Mouse (Mus musculus): Measurements from ENCODE around the gene Fam114a2. TPM values are rescaled to one million over a fixed set of nuclear protein-coding genes. Genes with fewer than 3 reads are reported as not detected.

Gene Fam114a2
- polyA plus RNA-seq, 1 experiment, result 0.27 TPM

DNA sequence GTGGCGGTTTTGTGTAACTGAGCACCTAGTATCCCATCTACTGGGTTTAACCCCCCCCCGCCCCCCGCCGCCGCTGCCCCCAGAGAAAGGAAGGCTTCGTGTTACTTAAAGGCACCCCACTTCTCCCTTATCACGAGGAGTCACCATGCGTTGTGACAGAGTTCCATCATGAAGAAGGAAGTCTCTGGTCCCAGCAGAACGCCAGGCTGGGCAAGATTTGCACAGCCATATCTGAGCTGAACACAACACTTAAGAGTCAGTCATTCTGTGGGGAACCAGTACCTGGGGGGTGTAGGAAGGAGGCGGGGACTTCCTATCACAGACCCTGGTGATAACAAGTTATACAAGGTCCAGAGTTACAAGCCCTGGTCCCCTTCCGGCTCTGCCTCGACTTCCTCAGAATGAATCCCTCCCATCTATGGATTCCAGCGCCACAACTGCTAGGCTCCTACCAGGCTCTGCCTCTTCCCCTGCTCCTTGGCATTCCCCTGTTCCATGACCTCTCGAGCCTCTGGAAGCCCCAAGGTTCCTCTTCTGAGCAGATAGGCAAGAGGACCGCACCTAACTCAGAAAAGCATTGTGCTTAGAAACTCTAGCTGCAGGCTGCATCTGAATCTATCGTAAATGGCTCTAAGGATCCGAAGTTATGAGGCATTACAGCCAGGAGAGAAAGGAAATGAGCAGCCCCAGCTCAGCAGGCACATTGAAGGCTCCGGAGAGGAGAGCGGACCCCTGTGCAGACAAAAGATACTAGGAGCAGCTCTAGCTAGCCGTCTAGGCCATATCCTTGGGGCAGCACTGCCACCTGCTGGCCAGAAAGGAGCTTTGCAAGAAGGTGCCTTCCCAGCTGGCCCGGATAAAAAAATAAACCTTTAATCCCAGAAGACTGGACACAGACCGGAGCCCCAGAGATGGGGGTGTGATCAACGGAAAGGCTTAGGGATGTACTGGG, 51.0 kb downstream of the Fam114a2 start:
- no peak overlapping the region for H3K4me3 ChIP-seq (replicated peaks)

DNA sequence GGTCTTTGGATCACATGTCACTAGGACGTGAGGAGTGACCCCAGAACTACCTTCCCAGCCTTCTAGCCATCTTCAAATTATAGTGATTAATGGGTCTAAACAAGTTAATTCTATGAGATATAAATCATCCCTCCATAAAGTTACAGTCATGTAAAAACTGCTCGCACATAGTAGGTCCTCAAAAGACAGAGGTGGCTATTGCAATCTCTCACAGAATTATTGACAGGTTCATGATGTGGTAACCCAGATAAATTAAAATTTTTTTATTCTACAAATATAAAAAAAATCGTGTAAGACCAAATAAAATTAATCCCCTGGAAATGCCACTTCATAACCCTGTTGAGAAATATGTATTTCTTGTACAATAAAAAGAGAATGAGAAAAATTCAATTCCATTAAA, 52.6 kb downstream of the Fam114a2 start:
- Histone ChIP-seq H3K4me1 (ENCODE audit: control insufficient read depth) (no peaks in the 10 kb centered on the region; the same call in 1 of the 2 replicates), H3K4me3 (replicated peaks) (no peak overlapping the region), H3K27me3 (ENCODE audit: control insufficient read depth) (no peaks in the 10 kb centered on the region), H3K36me3 (ENCODE audit: control insufficient read depth) (no peaks in the 10 kb centered on the region), H3K9me3 (ENCODE audit: control insufficient read depth, low read length) (no peaks in the 10 kb centered on the region)
- TF ChIP-seq TAL1 (IDR thresholded peaks at IDR 0.05; ENCODE audit: low read length) (no peak), GATA1 (IDR thresholded peaks at IDR 0.05; ENCODE audit: low read length) (no peak)

More for the DNA sequence above, 51.0 kb downstream of the Fam114a2 start:
- Histone ChIP-seq H3K27me3 (ENCODE audit: control insufficient read depth) (no peaks in the 10 kb centered on the region), H3K36me3 (ENCODE audit: control insufficient read depth) (no peaks in the 10 kb centered on the region), H3K9me3 (ENCODE audit: control insufficient read depth, low read length) (no peaks in the 10 kb centered on the region), H3K4me1 (ENCODE audit: control insufficient read depth) (no peaks in the 10 kb centered on the region; the same call in 1 of the 2 replicates)
- no peak for TF ChIP-seq TAL1 (IDR thresholded peaks at IDR 0.05; ENCODE audit: low read length)
- TF ChIP-seq GATA1 (IDR thresholded peaks at IDR 0.05; ENCODE audit: low read length), result no peak

DNA sequence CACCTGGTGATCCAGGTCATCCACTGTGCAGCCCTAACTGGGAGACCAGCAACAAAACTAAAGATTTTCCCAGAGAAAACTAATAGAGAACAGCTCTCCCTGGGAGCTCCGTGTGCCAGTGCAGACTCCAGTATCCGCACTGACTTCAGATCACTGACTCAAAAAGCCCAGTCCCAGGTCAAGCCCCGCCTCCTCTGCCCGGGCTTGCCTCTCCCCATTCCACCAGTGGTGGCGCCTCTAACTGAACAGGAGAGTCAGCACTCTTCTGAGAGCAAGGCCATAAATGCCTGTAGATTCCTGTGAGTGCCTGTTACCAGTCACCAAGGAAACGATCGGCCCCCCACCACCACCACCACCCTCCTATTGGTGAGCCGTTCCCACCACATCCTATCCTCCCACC, 53.4 kb downstream of the Fam114a2 start:
- no peak for TF ChIP-seq TAL1 (IDR thresholded peaks at IDR 0.05; ENCODE audit: low read length)
- TF ChIP-seq GATA1 (IDR thresholded peaks at IDR 0.05; ENCODE audit: low read length), result no peak
- H3K9me3 ChIP-seq (ENCODE audit: control insufficient read depth, low read length), result no peaks in the 10 kb centered on the region
- no peaks in the 10 kb centered on the region for H3K36me3 ChIP-seq (ENCODE audit: control insufficient read depth)
- no peaks in the 10 kb centered on the region for H3K27me3 ChIP-seq (ENCODE audit: control insufficient read depth)
- no peaks in the 10 kb centered on the region; the same call in 1 of the 2 replicates for H3K4me1 ChIP-seq (ENCODE audit: control insufficient read depth)
- H3K4me3 ChIP-seq (replicated peaks), result no peak overlapping the region

DNA sequence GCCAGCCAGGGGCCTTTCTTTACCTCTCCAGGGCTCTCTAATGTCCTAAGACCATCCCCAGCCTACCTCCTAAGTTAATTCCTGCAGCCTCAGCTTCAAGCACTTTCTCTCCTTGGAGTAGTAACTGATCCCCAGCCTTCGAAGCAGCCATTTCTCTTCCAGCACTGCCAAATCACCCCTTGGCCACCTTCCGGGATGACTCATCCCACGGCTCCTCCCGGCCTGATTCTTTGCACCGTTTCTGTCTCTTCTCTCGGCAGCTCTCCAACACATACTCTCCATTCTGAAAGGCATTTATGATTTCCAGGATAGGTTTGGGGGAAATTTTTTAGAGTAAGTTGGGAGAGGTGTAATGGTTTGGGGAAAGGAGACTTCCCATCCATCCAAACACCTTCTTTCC, 58.7 kb downstream of the Fam114a2 start:
- H3K9me3 ChIP-seq (ENCODE audit: control insufficient read depth, low read length), result no peaks in the 10 kb centered on the region
- H3K36me3 ChIP-seq (ENCODE audit: control insufficient read depth), result no peaks in the 10 kb centered on the region
- TF ChIP-seq TAL1 (IDR thresholded peaks at IDR 0.05; ENCODE audit: low read length) (no peak), GATA1 (IDR thresholded peaks at IDR 0.05; ENCODE audit: low read length) (no peak)
- no peaks in the 10 kb centered on the region for H3K27me3 ChIP-seq (ENCODE audit: control insufficient read depth)
- no peaks in the 10 kb centered on the region for H3K4me1 ChIP-seq (ENCODE audit: control insufficient read depth)
- H3K4me3 ChIP-seq (replicated peaks), result no peak overlapping the region

DNA sequence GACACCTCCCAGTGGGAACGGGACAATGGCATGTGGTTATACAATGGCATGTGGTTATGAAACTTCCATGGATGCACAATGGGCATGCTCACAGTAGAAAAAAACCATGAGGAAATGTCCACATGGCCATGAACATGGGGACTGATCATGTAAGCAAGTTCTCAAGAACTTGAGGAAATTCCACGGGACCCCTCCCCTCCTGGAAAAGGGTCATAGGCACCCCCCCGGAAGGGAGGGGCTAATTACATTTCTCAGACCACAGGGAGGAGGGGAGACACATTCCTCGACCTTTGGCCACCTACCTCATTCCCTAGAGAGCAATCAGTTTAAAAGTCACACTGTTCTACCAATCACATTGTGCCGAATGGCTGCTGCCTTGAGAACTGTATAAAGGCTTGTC, 64.0 kb downstream of the Fam114a2 start:
- H3K4me1 ChIP-seq (ENCODE audit: control insufficient read depth), result no peaks in the 10 kb centered on the region
- H3K27me3 ChIP-seq (ENCODE audit: control insufficient read depth), result no peaks in the 10 kb centered on the region
- no peaks in the 10 kb centered on the region for H3K36me3 ChIP-seq (ENCODE audit: control insufficient read depth)
- H3K9me3 ChIP-seq (ENCODE audit: control insufficient read depth, low read length), result no peaks in the 10 kb centered on the region
- TF ChIP-seq GATA1 (IDR thresholded peaks at IDR 0.05; ENCODE audit: low read length) (no peak), TAL1 (IDR thresholded peaks at IDR 0.05; ENCODE audit: low read length) (no peak)
- no peak overlapping the region for H3K4me3 ChIP-seq (replicated peaks)

DNA sequence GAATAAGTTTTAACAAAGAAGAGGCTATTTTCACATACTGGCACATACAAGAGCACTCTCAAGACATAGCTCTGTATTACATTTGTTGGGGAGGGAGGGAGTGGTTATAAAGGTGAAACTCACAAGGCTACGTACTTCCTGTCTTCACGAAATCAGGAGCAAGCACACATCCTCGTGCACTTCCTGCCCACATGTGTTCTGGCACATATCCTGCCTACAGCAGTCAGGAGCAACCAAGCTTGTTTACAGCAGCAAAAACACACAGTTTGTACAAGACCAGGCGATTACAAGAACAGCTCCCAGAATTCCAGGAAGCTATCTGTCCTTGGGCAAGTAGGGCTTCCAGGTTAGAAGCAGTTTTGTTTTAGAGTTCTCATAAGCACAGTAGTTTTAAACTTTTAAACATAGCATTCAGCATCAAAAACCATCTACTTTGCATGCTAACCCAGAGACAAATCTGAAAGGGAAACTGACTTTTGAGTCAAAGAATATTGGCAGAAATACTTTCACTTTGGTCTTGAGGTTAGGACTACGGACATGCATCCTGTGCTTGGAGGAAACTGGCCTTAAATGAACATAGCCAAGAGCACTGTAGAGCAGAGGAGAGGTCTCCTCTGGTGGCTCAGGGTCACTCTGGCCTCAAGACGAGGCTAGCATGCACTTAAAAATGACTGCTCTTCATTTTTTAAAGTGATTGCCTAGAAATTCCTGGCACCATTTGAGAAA, 73.0 kb downstream of the Fam114a2 start:
- H3K27me3 ChIP-seq (ENCODE audit: control insufficient read depth), result no peaks in the 10 kb centered on the region
- no peak overlapping the region for H3K4me3 ChIP-seq (replicated peaks)
- no peaks in the 10 kb centered on the region for H3K4me1 ChIP-seq (ENCODE audit: control insufficient read depth)
- no peaks in the 10 kb centered on the region for H3K36me3 ChIP-seq (ENCODE audit: control insufficient read depth)
- no peaks in the 10 kb centered on the region for H3K9me3 ChIP-seq (ENCODE audit: control insufficient read depth, low read length)
- TF ChIP-seq TAL1 (IDR thresholded peaks at IDR 0.05; ENCODE audit: low read length), result no peak
- TF ChIP-seq GATA1 (IDR thresholded peaks at IDR 0.05; ENCODE audit: low read length), result no peak

DNA sequence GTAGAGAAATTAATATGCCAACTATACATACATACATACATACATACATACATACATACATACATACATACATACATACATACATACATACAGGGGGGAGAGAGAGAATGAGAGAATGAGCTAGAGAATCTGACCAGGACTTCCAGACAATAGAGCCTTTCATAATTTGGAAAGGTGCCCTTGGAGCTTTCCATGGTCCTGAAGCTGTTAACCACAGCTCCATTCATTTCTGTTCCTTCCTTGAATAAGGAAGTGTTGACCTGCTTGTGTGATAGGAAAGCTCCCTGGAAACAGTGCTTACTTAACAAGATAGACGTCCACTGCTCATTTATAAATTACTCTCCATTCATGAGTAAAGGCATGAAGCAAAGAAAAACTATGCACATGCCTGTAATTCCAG, 84.3 kb downstream of the Fam114a2 start:
- H3K27me3 ChIP-seq (ENCODE audit: control insufficient read depth), result no peaks in the 10 kb centered on the region
- H3K36me3 ChIP-seq (ENCODE audit: control insufficient read depth), result no peaks in the 10 kb centered on the region
- no peaks in the 10 kb centered on the region for H3K9me3 ChIP-seq (ENCODE audit: control insufficient read depth, low read length)
- no peak overlapping the region for H3K4me3 ChIP-seq (replicated peaks)
- H3K4me1 ChIP-seq (ENCODE audit: control insufficient read depth), result no peaks in the 10 kb centered on the region
- TF ChIP-seq TAL1 (IDR thresholded peaks at IDR 0.05; ENCODE audit: low read length), result no peak
- TF ChIP-seq GATA1 (IDR thresholded peaks at IDR 0.05; ENCODE audit: low read length), result no peak

Other genes starting within 250 kb of the Fam114a2 start
- 0.02 and 0.05 TPM in 2 replicates for gene Mfap3, start within 50 bp of the Fam114a2 start, polyA plus RNA-seq (2012)
- gene Galnt10, start 126.8 kb upstream of the Fam114a2 start, polyA plus RNA-seq (2012), result 7.3 and 7.8 TPM in 2 replicates